Mouse (Mus musculus) left cerebral cortex, adult 18-20 months (tissue): ENCODE results near the gene Mtx1. TPM values are rescaled to one million over a fixed set of nuclear protein-coding genes. Genes with fewer than 3 reads are reported as not detected.

Experiments
- DNase-seq, 2 experiments: peaks; one replicate each; pipeline ENCODE4 v3.0.0; 2021 to 2022; ENCODE audit warnings: low spot score in 2 of 2, mixed read lengths in 1 of 2
- microRNA-seq, 2 experiments: library from miRNA; unstranded; fragments of <30 nt; microRNA quantifications; one replicate each; pipeline ENCODE4 v1.2.0; 2021
- total RNA-seq, 2 experiments: library from RNA; stranded (reverse); gene quantifications; 2 replicates each; pipeline ENCODE4 v1.2.3; 2021

Mtx1 gene
- total RNA-seq, 2 experiments from 2014 or later, result 83.2 to 97.1 TPM

DNA sequence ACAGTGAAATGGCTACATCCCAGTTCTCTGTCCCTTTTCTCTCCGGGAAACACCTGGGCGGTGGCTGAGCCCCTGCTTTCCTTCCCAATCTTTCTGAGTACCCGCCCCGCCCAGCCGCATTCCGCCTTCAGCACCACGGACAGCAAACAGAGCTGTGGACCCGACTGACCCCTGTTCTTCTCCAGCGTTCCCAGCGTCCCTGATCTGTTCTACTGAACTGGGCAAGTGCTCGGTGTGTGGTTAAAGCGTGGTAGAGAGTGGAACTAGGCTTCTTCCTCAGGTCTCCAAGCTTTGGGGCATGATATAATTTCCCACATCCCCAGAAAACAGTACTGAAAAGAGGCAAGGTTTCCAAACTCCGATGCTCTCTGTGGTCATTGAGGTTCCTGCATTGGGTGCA, 67.7 kb downstream of the Mtx1 start:
- DNase-seq, result no peak

Small RNA genes within 50 kb of the gene (microRNA-seq; reads per million reads assigned to microRNA genes)
- gene Mir92b, result 6,610 to 10,586 reads per million in 2 experiments

Other genes starting within 250 kb of the Mtx1 start
- gene Rusc1, start 133.8 kb downstream of the Mtx1 start, total RNA-seq, result 100 to 1,000 TPM; 186 to 198 TPM
- not detected for gene Gm43738, start 126.0 kb downstream of the Mtx1 start, total RNA-seq
- 100 to 1,000 TPM; 110 to 111 TPM for gene Fdps, start 125.1 kb downstream of the Mtx1 start, total RNA-seq
- not detected for gene Pklr, start 90.9 kb downstream of the Mtx1 start, total RNA-seq
- gene Hcn3, start 66.9 kb downstream of the Mtx1 start, total RNA-seq, result 10 to 100 TPM; 14.4 to 21.9 TPM
- 10 to 100 TPM; 40.9 to 45.0 TPM for gene Clk2, start 62.3 kb downstream of the Mtx1 start, total RNA-seq
- gene Scamp3, start 49.6 kb downstream of the Mtx1 start, total RNA-seq, result 10 to 100 TPM; 63.2 to 63.7 TPM
- gene Fam189b, start 43.9 kb downstream of the Mtx1 start, total RNA-seq, result 10 to 100 TPM; 48.1 to 58.5 TPM
- 10 to 100 TPM; 61.5 to 64.9 TPM for gene Gba, start 24.2 kb downstream of the Mtx1 start, total RNA-seq
- 10 to 100 TPM; 16.0 to 19.4 TPM for gene Thbs3, start 11.9 kb downstream of the Mtx1 start, total RNA-seq
- gene Muc1, start 2.0 kb upstream of the Mtx1 start, total RNA-seq, result under 1 TPM; 0.45 to 0.63 TPM
- gene Krtcap2, start 18.9 kb upstream of the Mtx1 start, total RNA-seq, result 10 to 100 TPM; 66.0 to 67.7 TPM
- gene Trim46, start 19.2 kb upstream of the Mtx1 start, total RNA-seq, result 10 to 100 TPM; 76.1 to 77.1 TPM
- 10 to 100 TPM; 56.5 to 56.6 TPM for gene Dpm3, start 32.3 kb upstream of the Mtx1 start, total RNA-seq
- gene Slc50a1, start 43.5 kb upstream of the Mtx1 start, total RNA-seq, result 10 to 100 TPM; 35.2 to 35.8 TPM
- gene Efna1, start 54.1 kb upstream of the Mtx1 start, total RNA-seq, result 1 to 10 TPM; 5.9 to 8.3 TPM
- gene Efna3, start 95.9 kb upstream of the Mtx1 start, total RNA-seq, result 10 to 100 TPM; 58.3 to 60.8 TPM
- gene Efna4, start 110.9 kb upstream of the Mtx1 start, total RNA-seq, result under 1 TPM in 1 of 2 experiments, not detected in 1; 0.28 TPM
- 100 to 1,000 TPM in 1 of 2 experiments, 10 to 100 TPM in 1; 99.8 to 102 TPM for gene Adam15, start 122.9 kb upstream of the Mtx1 start, total RNA-seq
- gene Dcst2, start 134.9 kb upstream of the Mtx1 start, total RNA-seq, result under 1 TPM; 0.19 to 0.42 TPM
- gene Dcst1, start 138.2 kb upstream of the Mtx1 start, total RNA-seq, result not detected
- gene Zbtb7b, start 167.7 kb upstream of the Mtx1 start, total RNA-seq, result 10 to 100 TPM; 13.6 to 15.5 TPM
- gene Lenep, start 175.7 kb upstream of the Mtx1 start, total RNA-seq, result 1 to 10 TPM; 3.8 to 6.4 TPM
- gene Flad1, start 184.8 kb upstream of the Mtx1 start, total RNA-seq, result 10 to 100 TPM; 31.6 to 36.0 TPM
- gene Cks1b, start 191.3 kb upstream of the Mtx1 start, total RNA-seq, result 1 to 10 TPM; 2.2 to 2.7 TPM
- 10 to 100 TPM; 15.0 to 15.6 TPM for gene Shc1, start 191.4 kb upstream of the Mtx1 start, total RNA-seq
- gene Pygo2, start 203.1 kb upstream of the Mtx1 start, total RNA-seq, result 10 to 100 TPM; 57.2 to 66.1 TPM
- 10 to 100 TPM; 33.9 to 34.4 TPM for gene Pbxip1, start 209.6 kb upstream of the Mtx1 start, total RNA-seq
- gene Pmvk, start 227.5 kb upstream of the Mtx1 start, total RNA-seq, result 10 to 100 TPM; 37.8 to 38.3 TPM